Mouse (Mus musculus) embryonic facial prominence, embryonic 15.5 days (tissue): Measurements from ENCODE around the gene Scube2. TPM values are rescaled to one million over a fixed set of nuclear protein-coding genes. Genes with fewer than 3 reads are reported as not detected.

Source experiments
- ATAC-seq: fragments of 200-750 bp; cut with Nextera tagmentation; 2 replicates; pipeline ENCODE4 v1.8.0; 2017; ENCODE audit warnings: low read depth, moderate TSS enrichment; ENCODE audit not compliant: insufficient number of reproducible peaks, low FRiP score, low TSS enrichment
- H3K27ac ChIP-seq: fragments of 300-500 bp; sonication (generic); replicated peaks from 2 replicates; pipeline ENCODE4 v1.5.1; 2015; ENCODE audit warnings: mild to moderate bottlenecking, inconsistent platforms
- H3K27me3 ChIP-seq: fragments of 300-500 bp; sonication (generic); 2 replicates; pipeline ENCODE4 v1.6.1; 2015; ENCODE audit warnings: inconsistent platforms
- H3K36me3 ChIP-seq: fragments of 300-500 bp; sonication (generic); 2 replicates; pipeline ENCODE4 v1.6.1; 2015; ENCODE audit warnings: mild to moderate bottlenecking, inconsistent platforms
- H3K4me1 ChIP-seq: fragments of 300-500 bp; sonication (generic); 2 replicates; pipeline ENCODE4 v1.6.1; 2015; ENCODE audit warnings: inconsistent platforms
- H3K4me2 ChIP-seq: fragments of 300-500 bp; sonication (generic); replicated peaks from 2 replicates; pipeline ENCODE4 v1.6.1; 2015; ENCODE audit warnings: mild to moderate bottlenecking, inconsistent platforms
- H3K4me3 ChIP-seq: fragments of 300-500 bp; sonication (generic); replicated peaks from 2 replicates; pipeline ENCODE4 v1.5.1; 2015; ENCODE audit warnings: mild to moderate bottlenecking, inconsistent platforms
- H3K9ac ChIP-seq: fragments of 300-500 bp; sonication (generic); 2 replicates; pipeline ENCODE4 v1.6.1; 2015; ENCODE audit warnings: inconsistent platforms
- H3K9me3 ChIP-seq: fragments of 300-500 bp; sonication (generic); replicated peaks from 2 replicates; pipeline ENCODE4 v1.6.1; 2016; ENCODE audit warnings: inconsistent platforms
- WGBS: fragments of 180-500 bp; shearing (Covaris S2); methylation state at CpG from one replicate; pipeline ENCODE4 v1.1.7; 2015; 5-methylcytosine and 5-hydroxymethylcytosine counted together
- polyA plus RNA-seq: library from polyadenylated mRNA; unstranded; fragments of >200 nt; fragmentation: Nextera tagmentation; extraction: Ambion mirVana; gene quantifications from 2 replicates; pipeline ENCODE4 v1.2.1, GENCODE M21; 2015

The Scube2 gene
- polyA plus RNA-seq, 1 experiment from 2014 or later = 3.9 TPM

DNA sequence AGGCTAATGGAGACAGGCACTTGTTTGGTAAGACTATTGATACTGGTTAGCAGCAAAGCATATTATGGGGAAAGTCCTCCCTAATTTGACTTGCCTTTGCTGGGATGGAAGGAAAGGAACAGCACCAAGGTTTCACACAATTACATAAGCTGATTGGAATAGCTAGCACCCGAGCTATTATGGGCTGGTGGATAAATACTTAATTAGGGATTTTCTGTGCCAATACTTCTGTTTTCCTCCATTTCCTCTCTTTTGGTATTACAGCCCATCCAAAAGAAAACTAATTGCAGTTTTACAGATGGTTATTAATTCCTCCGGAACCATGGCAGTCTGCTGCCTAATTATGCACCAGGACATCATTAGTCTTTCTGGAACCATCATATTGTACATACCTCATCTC, 101.5 kb downstream of the Scube2 start:
- Histone ChIP-seq H3K9ac (no peak overlapping the region), H3K9me3 (no peaks in the 10 kb centered on the region), H3K27me3 (no peaks in the 10 kb centered on the region), H3K36me3 (no peaks in the 10 kb centered on the region), H3K4me3 (no peak overlapping the region), H3K4me2 (no peak overlapping the region), H3K4me1 (no peaks in the 10 kb centered on the region), H3K27ac (no peak overlapping the region)
- WGBS = 67% methylated on average over 2 of the region's 2 CpGs
- ATAC-seq = no peak

DNA sequence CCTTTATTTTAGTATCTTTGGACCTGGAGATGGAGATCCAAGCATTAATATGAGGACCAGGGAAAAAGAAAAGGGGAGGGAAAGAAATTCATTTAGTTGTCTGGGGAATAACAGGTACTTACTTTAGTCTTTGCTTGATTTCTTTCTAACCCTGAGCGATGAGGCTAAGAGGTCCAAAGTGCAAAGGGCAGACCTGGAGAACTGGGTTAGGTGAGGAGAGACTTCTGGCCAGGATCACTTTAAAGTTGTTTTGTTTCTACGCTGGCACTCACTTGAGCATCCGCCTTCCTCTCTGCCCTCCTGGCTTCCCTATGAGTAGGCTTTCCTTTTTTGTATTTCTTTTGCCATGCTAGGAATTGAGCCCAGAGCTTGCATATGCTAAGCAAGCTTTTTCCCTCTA, 109.2 kb downstream of the Scube2 start:
- Histone ChIP-seq H3K27ac (no peak overlapping the region), H3K9ac (no peak overlapping the region), H3K27me3 (no peaks in the 10 kb centered on the region), H3K4me3 (no peak overlapping the region), H3K9me3 (no peaks in the 10 kb centered on the region), H3K36me3 (no peaks in the 10 kb centered on the region), H3K4me2 (no peak overlapping the region), H3K4me1 (peaks cover 19% of the 10 kb centered on the region)
- no peak for ATAC-seq
- WGBS = 92% methylated on average over 3 of the region's 3 CpGs

DNA sequence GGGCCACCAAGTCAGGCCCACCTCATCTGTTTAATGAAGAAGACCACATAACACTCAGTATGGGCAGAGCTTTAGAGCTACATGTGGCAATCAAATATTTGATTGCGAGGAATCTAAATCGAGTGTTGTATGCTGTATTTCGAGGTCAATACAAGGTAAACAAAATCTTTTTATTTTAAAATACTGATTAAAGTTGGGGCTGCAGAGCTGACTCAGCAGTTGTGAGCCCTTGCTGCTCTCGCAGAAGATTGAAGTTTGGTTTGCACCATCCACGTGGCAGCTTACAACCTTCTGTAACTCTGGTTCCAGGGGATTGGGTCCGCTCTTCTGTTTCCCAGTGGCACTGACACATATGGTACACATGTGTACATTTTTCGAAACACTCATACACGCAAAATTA, 111.4 kb downstream of the Scube2 start:
- Histone ChIP-seq H3K27ac (no peak overlapping the region), H3K4me3 (no peak overlapping the region), H3K27me3 (no peaks in the 10 kb centered on the region), H3K4me1 (peaks cover 19% of the 10 kb centered on the region), H3K9ac (no peak overlapping the region), H3K9me3 (no peaks in the 10 kb centered on the region), H3K36me3 (no peaks in the 10 kb centered on the region), H3K4me2 (no peak overlapping the region)
- no peak for ATAC-seq
- 70% methylated on average over 8 of the region's 8 CpGs for WGBS

DNA sequence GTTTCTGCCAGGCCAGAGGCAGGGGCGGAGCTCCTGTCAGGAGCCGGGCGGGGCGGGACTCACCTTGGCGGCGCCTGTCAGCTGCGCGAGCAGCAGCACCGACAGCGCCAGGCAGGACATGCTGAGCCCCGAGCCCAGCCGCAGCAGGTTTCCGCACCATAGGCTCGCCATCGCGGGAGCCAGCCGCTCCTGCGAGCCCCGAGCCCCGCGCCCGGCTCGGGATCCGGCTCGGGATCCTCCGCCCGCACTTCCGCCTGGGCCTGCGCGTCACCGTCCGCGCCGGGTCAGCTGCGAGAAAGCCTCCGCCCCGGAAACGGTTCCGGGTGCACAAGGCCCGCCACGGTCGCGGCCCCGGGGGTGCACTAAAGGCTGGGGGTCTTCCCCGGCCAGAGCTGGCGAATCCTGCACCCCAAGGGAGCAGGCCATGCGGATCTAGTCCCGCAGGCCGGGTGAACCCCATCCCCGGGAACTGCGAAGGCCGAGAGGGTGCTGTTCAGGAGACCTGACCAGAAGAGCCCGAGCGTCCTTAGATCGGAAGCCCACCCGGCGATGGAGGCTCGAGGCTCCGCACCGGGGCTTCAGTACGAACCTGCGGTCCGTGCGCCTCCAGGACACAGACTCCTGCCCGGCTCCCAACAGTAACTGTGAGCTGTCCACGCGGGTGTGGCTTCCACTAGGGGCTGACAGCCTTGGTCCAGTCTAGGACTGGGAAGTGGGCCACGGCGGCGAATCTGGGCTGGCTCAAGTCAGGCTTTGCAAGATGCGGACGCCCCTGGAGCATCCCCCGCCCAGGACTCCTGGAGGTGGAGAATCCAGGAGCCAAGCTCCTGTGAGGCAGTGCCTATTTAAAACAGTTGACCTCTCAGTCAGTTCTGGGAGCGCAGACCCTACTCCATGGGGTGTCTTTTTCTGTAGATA, 113.2 kb downstream of the Scube2 start, which contains the start of gene Tmem9b:
Tmem9b (minus strand) TSS at position 868 of the 918 bp plus-strand sequence.
- H3K9me3 ChIP-seq = no peaks in the 10 kb centered on the region
- H3K4me2 ChIP-seq = peak within 1 kb of the TSS; percentile 74
- H3K27me3 ChIP-seq = no peaks in the 10 kb centered on the region
- H3K9ac ChIP-seq = peak within 1 kb of the TSS; percentile 86
- H3K36me3 ChIP-seq = no peaks in the 10 kb centered on the region
- peak within 1 kb of the TSS; percentile 80 for H3K4me3 ChIP-seq
- peak within 1 kb of the TSS; percentile 84 for H3K27ac ChIP-seq
- WGBS = under 1% methylated on average over 74 of the region's 74 CpGs
- peaks cover 19% of the 10 kb centered on the region for H3K4me1 ChIP-seq
- ATAC-seq = peak; percentile 87

DNA sequence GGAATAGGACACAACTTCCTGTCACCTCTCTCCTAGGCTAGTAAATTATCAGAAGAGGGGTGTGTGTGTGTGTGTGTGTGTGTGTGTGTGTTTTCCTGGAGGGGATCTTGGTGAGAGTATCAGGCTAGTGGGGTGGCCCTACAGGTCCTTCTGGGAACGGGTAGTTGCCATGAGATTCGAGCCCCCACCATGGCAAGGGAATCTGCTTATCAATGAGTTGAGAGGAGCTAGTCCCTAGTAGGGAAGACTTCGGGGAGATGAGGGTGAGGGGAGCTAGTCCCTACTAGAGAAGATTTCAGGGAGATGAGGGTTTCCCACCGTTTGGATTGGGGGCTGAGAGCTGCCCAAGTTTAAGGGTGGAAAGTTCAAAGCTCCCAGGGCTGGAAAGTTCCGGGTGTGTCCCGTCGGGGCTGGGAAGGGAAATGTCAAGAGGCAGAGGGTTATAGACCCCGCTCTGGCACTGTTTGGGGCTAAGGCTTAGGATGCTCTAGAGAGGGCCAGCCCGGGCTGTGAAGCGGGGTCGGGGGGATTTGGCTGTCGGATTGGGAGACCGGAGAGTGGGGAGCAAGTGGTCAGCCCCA, 114.0 kb downstream of the Scube2 start:
- H3K9me3 ChIP-seq = no peaks in the 10 kb centered on the region
- WGBS = 2% methylated on average over 13 of the region's 13 CpGs
- H3K36me3 ChIP-seq = peaks cover 3% of the 10 kb centered on the region; the same call in 1 of the 2 replicates
- H3K9ac ChIP-seq = peak overlapping the region; percentile 86
- no peak for ATAC-seq
- peaks cover 19% of the 10 kb centered on the region for H3K4me1 ChIP-seq
- peak overlapping the region; percentile 84; the same call in 1 of the 2 replicates for H3K27ac ChIP-seq
- H3K4me2 ChIP-seq = peak overlapping the region; percentile 74
- H3K4me3 ChIP-seq = peak overlapping the region; percentile 80
- H3K27me3 ChIP-seq = no peaks in the 10 kb centered on the region

Other genes starting within 250 kb of the Scube2 start
- gene St5, start 162.1 kb downstream of the Scube2 start, polyA plus RNA-seq = 49.8 and 52.4 TPM in 2 replicates
- 40.9 and 44.8 TPM in 2 replicates for gene Akip1, start 162.0 kb downstream of the Scube2 start, polyA plus RNA-seq
- gene BC051019, start 141.8 kb downstream of the Scube2 start, polyA plus RNA-seq = 7.4 and 14.7 TPM in 2 replicates
- gene Ascl3, start 134.0 kb downstream of the Scube2 start, polyA plus RNA-seq = 0.50 and 0.57 TPM in 2 replicates
- 67.6 and 68.1 TPM in 2 replicates for gene Tmem9b, start 112.8 kb downstream of the Scube2 start, polyA plus RNA-seq
- 1.6 and 2.6 TPM in 2 replicates for gene Nrip3, start 83.7 kb downstream of the Scube2 start, polyA plus RNA-seq
- 33.8 and 39.1 TPM in 2 replicates for gene Dennd5a, start 94.8 kb upstream of the Scube2 start, polyA plus RNA-seq
- 59.3 and 61.6 TPM in 2 replicates for gene Tmem41b, start 121.2 kb upstream of the Scube2 start, polyA plus RNA-seq
- gene Ipo7, start 152.6 kb upstream of the Scube2 start, polyA plus RNA-seq = 39.5 and 41.0 TPM in 2 replicates
- gene Zfp143, start 195.5 kb upstream of the Scube2 start, polyA plus RNA-seq = 16.1 and 17.3 TPM in 2 replicates